ENCODE assay signal across 19 mouse cellular contexts in genomic region chr3:96016257-96016889, GRCm38 (mm10). TPM values are rescaled to one million over a fixed set of nuclear protein-coding genes. Genes with fewer than 3 reads are reported as not detected.
A peak's percentile ranks its signal among the peaks of the same experiment; 100 is the strongest.
DNase-seq lines count a peak whose midpoint lies in the region; ATAC-seq and TF ChIP-seq lines count a peak whose summit lies in the region.
"Had no signal": no experiment of that assay in that cellular context is flagged by ENCODE, and none has a peak within 500 bp of the region (broad histone marks: within the 10 kb centered on the region; RNA-seq: fewer than 3 reads in every experiment).

No protein-coding gene starts in this region.

- no peak overlapping the region for H3K4me2 ChIP-seq in embryonic facial prominence, embryonic 13.5 days
- no peak overlapping the region for H3K4me2 ChIP-seq in liver, embryonic 14.5 days (ENCODE audit: low read depth)
- no peak overlapping the region for H3K4me2 ChIP-seq in liver, postnatal 0 days (ENCODE audit: low read depth, low read length)
- H3K4me2 ChIP-seq in liver, embryonic 16.5 days (ENCODE audit: low read depth, low read length), result no peak overlapping the region
- H3K4me2 ChIP-seq: forebrain, embryonic 12.5 days; heart, embryonic 11.5 days; heart, embryonic 15.5 days; hindbrain, embryonic 15.5 days had no signal

- H3K4me3 ChIP-seq in embryonic facial prominence, embryonic 13.5 days, result no peak overlapping the region
- no peak overlapping the region for H3K4me3 ChIP-seq in embryonic facial prominence, embryonic 10.5 days
- no peak overlapping the region for H3K4me3 ChIP-seq in liver, embryonic 14.5 days (ENCODE audit: insufficient read depth in 1 of 2, low read depth in 2 of 2, low read length in 2 of 2)
- no peak overlapping the region for H3K4me3 ChIP-seq in liver, postnatal 0 days (ENCODE audit: low read depth, low read length)
- no peak overlapping the region for H3K4me3 ChIP-seq in liver, embryonic 16.5 days (ENCODE audit: low read depth, low read length)
- H3K4me3 ChIP-seq: forebrain, embryonic 12.5 days; heart, adult 2 months; heart, embryonic 15.5 days; hindbrain, embryonic 15.5 days had no signal

- 93% methylated on average over 2 of the region's 2 CpGs for WGBS in embryonic facial prominence, embryonic 13.5 days
- WGBS in embryonic facial prominence, embryonic 10.5 days, result 91% methylated on average over 2 of the region's 2 CpGs
- WGBS in liver, embryonic 14.5 days (ENCODE audit: insufficient replicate concordance), result 73% methylated on average over 2 of the region's 2 CpGs
- 91% methylated on average over 2 of the region's 2 CpGs for WGBS in liver, postnatal 0 days (ENCODE audit: insufficient replicate concordance)
- WGBS in liver, embryonic 16.5 days (ENCODE audit: insufficient replicate concordance), result 82% methylated on average over 2 of the region's 2 CpGs

- no peak overlapping the region for H3K9ac ChIP-seq in embryonic facial prominence, embryonic 13.5 days
- no peak overlapping the region for H3K9ac ChIP-seq in liver, embryonic 14.5 days (replicated peaks)
- H3K9ac ChIP-seq in liver, postnatal 0 days (replicated peaks), result no peak overlapping the region
- H3K9ac ChIP-seq in liver, embryonic 16.5 days (ENCODE audit: low read depth, low read length), result no peak overlapping the region
- H3K9ac ChIP-seq: forebrain, embryonic 12.5 days; heart, embryonic 15.5 days; hindbrain, embryonic 15.5 days had no signal

- no peaks in the 10 kb centered on the region for H3K27me3 ChIP-seq in embryonic facial prominence, embryonic 13.5 days
- H3K27me3 ChIP-seq in embryonic facial prominence, embryonic 10.5 days (replicated peaks; ENCODE audit: low read depth, poor library complexity, severe bottlenecking), result no peaks in the 10 kb centered on the region
- no peaks in the 10 kb centered on the region for H3K27me3 ChIP-seq in liver, embryonic 14.5 days (ENCODE audit: control insufficient read depth, insufficient read depth, low read length)
- H3K27me3 ChIP-seq in liver, postnatal 0 days (ENCODE audit: insufficient read depth, low read length), result no peaks in the 10 kb centered on the region
- no peaks in the 10 kb centered on the region for H3K27me3 ChIP-seq in liver, embryonic 16.5 days (ENCODE audit: control insufficient read depth, insufficient read depth, low read depth, low read length)
- H3K27me3 ChIP-seq: forebrain, embryonic 12.5 days; heart, embryonic 15.5 days; hindbrain, embryonic 15.5 days had no signal

- no peak for TF ChIP-seq EP300 in liver, embryonic 14.5 days (IDR thresholded peaks at IDR 0.05; ENCODE audit: low read depth)
- no peak for TF ChIP-seq EP300 in liver, postnatal 0 days (IDR thresholded peaks at IDR 0.05; ENCODE audit: low read depth)

- H3K4me1 ChIP-seq in embryonic facial prominence, embryonic 13.5 days, result no peaks in the 10 kb centered on the region
- H3K4me1 ChIP-seq in embryonic facial prominence, embryonic 10.5 days, result no peaks in the 10 kb centered on the region
- peaks cover 5% of the 10 kb centered on the region in 2 experiments for H3K4me1 ChIP-seq in liver, embryonic 14.5 days (replicated peaks; ENCODE audit: control insufficient read depth in 2 of 2, insufficient read depth in 2 of 2, low read length in 1 of 2)
- H3K4me1 ChIP-seq in liver, postnatal 0 days (ENCODE audit: insufficient read depth), result peaks cover 1% of the 10 kb centered on the region; the same call in 1 of the 2 replicates
- peaks cover 5% of the 10 kb centered on the region for H3K4me1 ChIP-seq in liver, embryonic 16.5 days (ENCODE audit: control insufficient read depth, low read depth, low read length)
- H3K4me1 ChIP-seq: forebrain, embryonic 12.5 days; hindbrain, embryonic 15.5 days had no signal

- no peak overlapping the region for H3K27ac ChIP-seq in embryonic facial prominence, embryonic 13.5 days
- H3K27ac ChIP-seq in embryonic facial prominence, embryonic 10.5 days (replicated peaks), result no peak overlapping the region
- H3K27ac ChIP-seq in liver, embryonic 14.5 days, result no peak overlapping the region
- H3K27ac ChIP-seq in liver, postnatal 0 days (ENCODE audit: low read depth), result no peak overlapping the region
- H3K27ac ChIP-seq in liver, embryonic 16.5 days (ENCODE audit: low read length), result no peak overlapping the region
- H3K27ac ChIP-seq: forebrain, embryonic 12.5 days; heart, adult 2 months; heart, embryonic 15.5 days; hindbrain, embryonic 15.5 days had no signal

- peaks cover 8% of the 10 kb centered on the region; the same call in 1 of the 2 replicates for H3K36me3 ChIP-seq in embryonic facial prominence, embryonic 13.5 days
- no peaks in the 10 kb centered on the region for H3K36me3 ChIP-seq in embryonic facial prominence, embryonic 10.5 days (replicated peaks)
- H3K36me3 ChIP-seq in liver, embryonic 14.5 days (replicated peaks; ENCODE audit: control insufficient read depth, insufficient read depth, low read depth), result no peaks in the 10 kb centered on the region; the same call in 1 of the 2 replicates
- H3K36me3 ChIP-seq in liver, postnatal 0 days (replicated peaks; ENCODE audit: insufficient read depth, low read length), result peaks cover 4% of the 10 kb centered on the region; the same call in 1 of the 2 replicates
- no peaks in the 10 kb centered on the region for H3K36me3 ChIP-seq in liver, embryonic 16.5 days (ENCODE audit: control insufficient read depth, insufficient read depth)
- H3K36me3 ChIP-seq: forebrain, embryonic 12.5 days; heart, embryonic 15.5 days had no signal

- DNase-seq in embryonic facial prominence, embryonic 10.5 days (ENCODE audit: low spot score), result no peak
- no peak for DNase-seq in liver, embryonic 14.5 days (ENCODE audit: low read depth in 3 of 3, low spot score in 3 of 3)
- DNase-seq in liver, postnatal 0 days, result no peak
- DNase-seq in embryo, embryonic 9.5 days (ENCODE audit: extremely low spot score), result no peak
- DNase-seq in kidney, postnatal 4 days, result no peak
- DNase-seq: adrenal gland, postnatal 10 days; cerebellum, adult 11 months; cerebellum, adult 9-11 months; cerebellum, postnatal 36 days; gastrocnemius, postnatal 14 days; heart, adult 2 months; heart, postnatal 14 days had no signal

- ATAC-seq in embryonic facial prominence, embryonic 13.5 days (ENCODE audit: insufficient number of reproducible peaks, insufficient read depth, low FRiP score, low TSS enrichment, low read depth), result 0 out of 2 replicates have a peak, but pooled peaks have one; percentile 3
- ATAC-seq in liver, embryonic 14.5 days (ENCODE audit: insufficient read depth), result peak; percentile 56; the same call in 1 of the 2 replicates
- no peak for ATAC-seq in liver, postnatal 0 days
- ATAC-seq in liver, embryonic 16.5 days (ENCODE audit: low read depth), result peak; percentile 47; the same call in 1 of the 2 replicates
- ATAC-seq: forebrain, embryonic 16.5 days had no signal

- H3K9me3 ChIP-seq in embryonic facial prominence, embryonic 13.5 days, result no peaks in the 10 kb centered on the region
- no peaks in the 10 kb centered on the region for H3K9me3 ChIP-seq in embryonic facial prominence, embryonic 10.5 days
- H3K9me3 ChIP-seq in liver, embryonic 14.5 days (ENCODE audit: control insufficient read depth, low read length), result no peaks in the 10 kb centered on the region
- no peaks in the 10 kb centered on the region for H3K9me3 ChIP-seq in liver, postnatal 0 days (ENCODE audit: low read length)
- H3K9me3 ChIP-seq in liver, embryonic 16.5 days (replicated peaks; ENCODE audit: control insufficient read depth, low read length), result no peaks in the 10 kb centered on the region
- H3K9me3 ChIP-seq: forebrain, embryonic 12.5 days; heart, embryonic 15.5 days; hindbrain, embryonic 15.5 days had no signal

- TF ChIP-seq CTCF in liver, embryonic 14.5 days (IDR thresholded peaks at IDR 0.05; ENCODE audit: low read depth), result no peak
- TF ChIP-seq CTCF in liver, postnatal 0 days (IDR thresholded peaks at IDR 0.05; ENCODE audit: low read depth), result no peak

RNA-seq across cellular contexts. Expression of gene Plekho1, which starts 20.6 kb away (rescaled TPM):
- 41.2 and 47.7 TPM in 2 replicates for polyA plus RNA-seq in embryonic facial prominence, embryonic 13.5 days (2015; fragmentation: Nextera tagmentation; extraction: Ambion mirVana)
- 73.2 and 78.5 TPM in 2 replicates for polyA plus RNA-seq in embryonic facial prominence, embryonic 10.5 days (2016; fragmentation: Nextera tagmentation; extraction: Ambion mirVana)
- polyA plus RNA-seq in liver, embryonic 14.5 days (2012; rRNA removed), result 6.1 and 9.0 TPM in 2 replicates
- 3.6 and 5.4 TPM in 2 replicates for polyA plus RNA-seq in liver, embryonic 14.5 days (2014; fragmentation: Nextera tagmentation; extraction: Ambion mirVana)
- 10.7 and 11.7 TPM in 2 replicates for polyA plus RNA-seq in liver, postnatal 0 days (2015; fragmentation: Nextera tagmentation; extraction: Ambion mirVana)
- 4.2 and 4.5 TPM in 2 replicates for polyA plus RNA-seq in liver, embryonic 16.5 days (2015; fragmentation: Nextera tagmentation; extraction: Ambion mirVana)

RNA-seq across cellular contexts. Expression of gene Vps45, which starts 41.9 kb away (rescaled TPM):
- polyA plus RNA-seq in embryonic facial prominence, embryonic 13.5 days (2015; fragmentation: Nextera tagmentation; extraction: Ambion mirVana), result 41.1 and 55.4 TPM in 2 replicates
- 22.4 and 26.5 TPM in 2 replicates for polyA plus RNA-seq in embryonic facial prominence, embryonic 10.5 days (2016; fragmentation: Nextera tagmentation; extraction: Ambion mirVana)
- polyA plus RNA-seq in liver, embryonic 14.5 days (2012; rRNA removed), result 4.8 and 6.6 TPM in 2 replicates
- polyA plus RNA-seq in liver, embryonic 14.5 days (2014; fragmentation: Nextera tagmentation; extraction: Ambion mirVana), result 9.0 and 9.8 TPM in 2 replicates
- polyA plus RNA-seq in liver, postnatal 0 days (2015; fragmentation: Nextera tagmentation; extraction: Ambion mirVana), result 11.3 and 12.5 TPM in 2 replicates
- 11.7 and 12.9 TPM in 2 replicates for polyA plus RNA-seq in liver, embryonic 16.5 days (2015; fragmentation: Nextera tagmentation; extraction: Ambion mirVana)
